Mouse (Mus musculus) C2C12 (cell line): ENCODE data around the gene Wdr12.

ENCODE experiments used
- CEBPB ChIP-seq: IDR thresholded peaks from one replicate; pipeline ENCODE4 v1.6.1; 2011; ENCODE audit warnings: low read depth, mild to moderate bottlenecking, control low read depth, moderate library complexity
- CTCF ChIP-seq: IDR thresholded peaks from one replicate; pipeline ENCODE4 v1.5.1; 2011; ENCODE audit not compliant: control insufficient read depth, insufficient read depth, insufficient read length
- FOSL1 ChIP-seq: IDR thresholded peaks from one replicate; pipeline ENCODE4 v1.8.0; 2011; ENCODE audit warnings: mild to moderate bottlenecking, low read length; ENCODE audit not compliant: poor library complexity, insufficient read depth, severe bottlenecking
- MAX ChIP-seq: IDR thresholded peaks from one replicate; pipeline ENCODE4 v1.6.1; 2011; ENCODE audit warnings: mild to moderate bottlenecking, control low read depth
- MYOD1 ChIP-seq: IDR thresholded peaks from one replicate; pipeline ENCODE4 v1.6.1; 2011; ENCODE audit warnings: low read depth; ENCODE audit not compliant: control insufficient read depth, insufficient read length
- MYOG ChIP-seq: IDR thresholded peaks from one replicate; pipeline ENCODE4 v1.6.1; 2011; ENCODE audit not compliant: control insufficient read depth, insufficient read length; ENCODE audit errors: extremely low read depth
- USF1 ChIP-seq: IDR thresholded peaks from one replicate; pipeline ENCODE4 v1.6.1; 2011; ENCODE audit warnings: low read depth, mild to moderate bottlenecking, control low read depth, moderate library complexity

GRCm38 (mm10) chr1:60042796-60043469 lies 55.5 kb downstream of the Wdr12 start, which contains the start of gene Ica1l:
- TF ChIP-seq USF1 (no peak), CTCF (no peak), CEBPB (no peak), FOSL1 (no peak), MYOD1 (no peak), MAX (no peak), MYOG (no peak)
